Mouse (Mus musculus) megakaryocyte, adult 5-6 weeks (primary cell): ENCODE data around the gene Ugdh. TPM values are rescaled to one million over a fixed set of nuclear protein-coding genes. Genes with fewer than 3 reads are reported as not detected.
"Not testable (repeated sequence)": the region's sequence is repeated elsewhere in the genome, so short reads cannot be mapped to it uniquely, and the experiment has no call there.

ENCODE experiments used
- ATAC-seq: 2 replicates; pipeline ENCODE4 v1.8.0; 2016; ENCODE audit warnings: mild to moderate bottlenecking, inconsistent platforms; ENCODE audit not compliant: poor library complexity, severe bottlenecking
- total RNA-seq, 2 experiments: library from RNA; stranded (forward) in 1 of 2; stranded (reverse) in 1 of 2; fragments of 153-499, 151-499 nt in 1 of 2; fragments of 221-1000, 200-1000 nt in 1 of 2; gene quantifications; 2 replicates each; pipeline versions ENCODE4 v1.2.3 to v1.2.4; 2015 to 2017

Ugdh gene
- total RNA-seq (2015) (87.9 and 92.7 TPM in 2 replicates), total RNA-seq (2017) (121 TPM in 2 replicates)

- peak; percentile 98 for ATAC-seq
Observed at GRCm38 (mm10) chr5:65435806-65436561, at the start of gene Ugdh. Ugdh (minus strand) TSS chr5:65435949.

- ATAC-seq, result no peak
Observed at GRCm38 (mm10) chr5:65482996-65483395, 47.2 kb upstream of the Ugdh start.

GRCm38 (mm10) chr5:65480511-65480910 is 44.8 kb upstream of the Ugdh start:
- no peak for ATAC-seq

GRCm38 (mm10) chr5:65479681-65480445 is 44.1 kb upstream of the Ugdh start:
- ATAC-seq, result no peak

- 0 out of 2 replicates have a peak, but pooled peaks have one; percentile 27 for ATAC-seq
Observed at GRCm38 (mm10) chr5:65478224-65478623, 42.5 kb upstream of the Ugdh start.

- ATAC-seq, result not testable (repeated sequence)
Observed at GRCm38 (mm10) chr5:65476739-65477138, 41.0 kb upstream of the Ugdh start.

GRCm38 (mm10) chr5:65475806-65476205 is 40.1 kb upstream of the Ugdh start:
- ATAC-seq, result peak; percentile 82

GRCm38 (mm10) chr5:65469766-65470165 is 34.0 kb upstream of the Ugdh start:
- ATAC-seq, result no peak

- no peak for ATAC-seq
Observed at GRCm38 (mm10) chr5:65466911-65467310, 31.2 kb upstream of the Ugdh start.

- ATAC-seq, result no peak
Observed at GRCm38 (mm10) chr5:65460361-65460760, 24.6 kb upstream of the Ugdh start.

GRCm38 (mm10) chr5:65459454-65459853 is 23.7 kb upstream of the Ugdh start:
- no peak for ATAC-seq

GRCm38 (mm10) chr5:65457846-65458245 is 22.1 kb upstream of the Ugdh start:
- no peak for ATAC-seq

GRCm38 (mm10) chr5:65457086-65457827 is 21.5 kb upstream of the Ugdh start:
- no peak for ATAC-seq

- ATAC-seq, result no peak
Observed at GRCm38 (mm10) chr5:65454771-65455170, 19.0 kb upstream of the Ugdh start.

- no peak for ATAC-seq
Observed at GRCm38 (mm10) chr5:65448941-65449340, 13.2 kb upstream of the Ugdh start.

GRCm38 (mm10) chr5:65447826-65448225 is 12.1 kb upstream of the Ugdh start:
- no peak for ATAC-seq

GRCm38 (mm10) chr5:65446756-65447155 is 11.0 kb upstream of the Ugdh start:
- ATAC-seq, result no peak

- ATAC-seq, result peak; percentile 80
Observed at GRCm38 (mm10) chr5:65444981-65445380, 9.2 kb upstream of the Ugdh start.

GRCm38 (mm10) chr5:65438041-65438440 is 2.3 kb upstream of the Ugdh start:
- no peak for ATAC-seq

GRCm38 (mm10) chr5:65435363-65435805 is 365 bp downstream of the Ugdh start:
- ATAC-seq, result peak; percentile 20
